Mouse (Mus musculus): ENCODE results near the gene Tnfsf10.
"Not testable (repeated sequence)": the region's sequence is repeated elsewhere in the genome, so short reads cannot be mapped to it uniquely, and the experiment has no call there.

Tnfsf10 gene

DNA sequence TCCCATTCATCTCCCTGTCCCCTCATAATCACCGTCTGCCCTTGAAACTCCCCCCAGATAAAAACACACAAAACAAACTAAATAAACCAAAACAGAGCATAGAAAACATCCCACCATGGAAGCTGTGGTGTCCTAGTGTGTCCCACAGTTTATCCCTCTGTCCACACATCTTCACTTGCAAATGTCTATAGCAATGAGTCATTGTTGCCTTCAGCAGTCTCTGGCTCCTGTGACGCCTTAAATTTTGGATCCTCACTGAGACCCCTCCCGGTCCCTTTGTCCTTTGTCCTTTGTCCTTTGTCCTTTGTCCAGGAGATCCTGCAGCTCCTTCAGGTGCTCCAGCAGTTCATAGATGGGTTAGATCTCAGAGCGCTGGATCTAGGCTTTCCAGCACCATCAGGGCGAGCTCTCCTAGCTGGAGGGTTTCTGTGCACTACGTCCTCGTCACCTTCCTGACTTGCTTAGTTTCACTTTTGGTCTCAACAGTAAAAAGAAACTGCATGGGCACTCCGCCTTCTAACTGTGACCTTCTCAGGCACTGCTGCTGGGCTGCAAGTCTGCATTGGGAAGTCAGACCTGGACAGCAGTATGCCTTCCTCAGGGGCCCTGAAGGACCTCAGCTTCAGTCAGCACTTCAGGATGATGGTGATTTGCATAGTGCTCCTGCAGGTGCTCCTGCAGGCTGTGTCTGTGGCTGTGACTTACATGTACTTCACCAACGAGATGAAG, at the start of gene Tnfsf10:
Gene Tnfsf10 (plus strand): TSS at position 470 of the 729 bp plus-strand sequence.
- no peak for DNase-seq (ENCODE audit: low spot score)

DNA sequence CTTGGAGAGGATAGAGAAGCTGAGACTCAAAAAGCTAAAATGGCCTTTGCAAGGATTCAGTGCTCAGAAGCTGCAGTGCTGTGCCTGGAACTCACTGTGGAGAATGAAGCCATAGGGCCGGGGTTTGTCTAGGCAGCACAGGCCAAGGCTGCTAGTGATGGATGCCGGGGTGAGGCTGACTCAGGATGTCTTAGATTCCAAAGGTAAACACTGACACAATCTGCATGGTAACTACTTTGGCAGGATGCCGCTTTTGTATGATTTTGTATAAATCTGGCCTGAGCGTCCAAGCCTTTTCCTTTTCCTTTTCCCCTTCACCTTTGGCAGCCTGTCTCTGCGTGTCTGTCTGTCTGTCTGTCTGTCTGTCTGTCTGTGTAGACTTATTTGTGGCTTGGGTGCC, 49.5 kb upstream of the Tnfsf10 start:
- no peak for DNase-seq (ENCODE audit: low spot score)

DNA sequence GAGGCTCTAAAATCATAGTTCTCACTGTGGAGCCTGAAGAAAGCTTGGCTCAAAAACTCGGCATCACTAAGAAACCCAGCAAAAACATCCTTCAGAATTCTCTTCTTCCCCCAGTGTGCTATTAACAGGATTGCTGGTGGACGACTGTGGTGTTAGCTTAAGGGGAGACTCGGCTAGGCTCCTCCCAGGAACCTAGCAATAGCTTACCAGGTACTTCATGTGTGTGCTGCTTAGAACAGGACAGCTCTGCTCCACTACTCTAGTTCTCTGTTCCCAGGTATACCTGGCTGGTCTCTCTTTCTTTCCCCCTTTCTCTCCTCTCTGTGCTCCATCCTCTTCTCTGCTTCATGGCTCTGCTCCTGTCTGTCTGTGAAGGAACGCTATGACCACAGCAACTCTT, 48.9 kb upstream of the Tnfsf10 start:
- no peak for DNase-seq (ENCODE audit: low spot score)

DNA sequence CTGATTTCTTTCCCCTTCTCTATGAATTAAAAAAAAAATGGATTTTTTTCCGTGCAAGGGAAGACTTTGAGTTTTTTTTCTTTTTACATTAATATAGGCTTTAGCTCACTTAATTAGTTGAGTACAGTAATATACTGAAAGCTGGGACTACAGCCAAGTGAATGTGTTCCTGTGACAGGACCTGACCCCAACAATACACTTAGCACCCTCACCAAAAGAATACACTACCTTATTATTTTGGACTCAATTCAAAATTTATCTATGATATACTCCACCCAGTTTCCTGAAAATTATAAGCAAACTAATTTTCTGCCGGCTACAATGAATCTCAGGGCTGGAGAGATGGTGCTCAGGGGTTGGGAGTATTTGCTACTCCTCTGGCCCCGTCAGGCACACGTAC, 47.7 kb upstream of the Tnfsf10 start:
- no peak for DNase-seq (ENCODE audit: low spot score)

DNA sequence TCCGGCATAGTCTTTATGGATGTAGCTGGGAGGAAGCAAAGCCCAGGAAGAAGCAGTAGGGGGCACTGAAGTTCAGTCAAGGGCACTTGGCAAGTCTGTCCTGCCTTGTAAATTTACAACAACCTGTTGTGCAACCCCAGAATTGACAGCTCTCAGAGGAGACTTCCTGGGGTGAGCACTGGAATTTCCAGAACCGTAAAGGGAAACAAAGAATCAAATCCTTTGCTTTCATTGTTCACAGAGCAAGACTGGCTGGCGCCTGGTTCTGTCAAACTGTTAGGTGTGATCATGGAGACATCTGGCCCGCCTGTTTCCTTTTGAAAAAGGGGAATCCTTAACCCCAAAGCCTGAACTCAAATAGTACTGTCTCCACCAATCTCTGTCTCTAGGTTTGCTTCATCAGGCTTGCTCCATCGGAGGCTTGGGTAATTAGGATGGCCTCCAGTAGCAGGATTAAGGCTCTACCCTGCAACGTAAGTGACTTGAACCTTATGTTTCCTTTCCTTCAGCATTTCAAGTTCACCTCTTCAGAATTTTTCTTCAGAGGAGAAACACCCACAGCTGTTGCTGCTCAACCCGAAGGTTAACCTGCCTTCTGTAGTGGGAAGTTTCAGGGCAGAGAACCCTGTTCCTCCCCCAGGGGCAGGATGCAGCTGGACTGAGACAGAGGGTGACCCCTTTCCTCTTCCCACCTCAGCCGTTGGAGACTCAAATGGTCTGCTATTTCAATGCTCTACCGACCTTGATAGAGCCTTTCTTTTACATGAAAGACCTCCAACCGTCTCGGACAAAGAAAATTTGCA, 46.5 kb upstream of the Tnfsf10 start:
- peak; percentile 41 for DNase-seq (ENCODE audit: low spot score)

DNA sequence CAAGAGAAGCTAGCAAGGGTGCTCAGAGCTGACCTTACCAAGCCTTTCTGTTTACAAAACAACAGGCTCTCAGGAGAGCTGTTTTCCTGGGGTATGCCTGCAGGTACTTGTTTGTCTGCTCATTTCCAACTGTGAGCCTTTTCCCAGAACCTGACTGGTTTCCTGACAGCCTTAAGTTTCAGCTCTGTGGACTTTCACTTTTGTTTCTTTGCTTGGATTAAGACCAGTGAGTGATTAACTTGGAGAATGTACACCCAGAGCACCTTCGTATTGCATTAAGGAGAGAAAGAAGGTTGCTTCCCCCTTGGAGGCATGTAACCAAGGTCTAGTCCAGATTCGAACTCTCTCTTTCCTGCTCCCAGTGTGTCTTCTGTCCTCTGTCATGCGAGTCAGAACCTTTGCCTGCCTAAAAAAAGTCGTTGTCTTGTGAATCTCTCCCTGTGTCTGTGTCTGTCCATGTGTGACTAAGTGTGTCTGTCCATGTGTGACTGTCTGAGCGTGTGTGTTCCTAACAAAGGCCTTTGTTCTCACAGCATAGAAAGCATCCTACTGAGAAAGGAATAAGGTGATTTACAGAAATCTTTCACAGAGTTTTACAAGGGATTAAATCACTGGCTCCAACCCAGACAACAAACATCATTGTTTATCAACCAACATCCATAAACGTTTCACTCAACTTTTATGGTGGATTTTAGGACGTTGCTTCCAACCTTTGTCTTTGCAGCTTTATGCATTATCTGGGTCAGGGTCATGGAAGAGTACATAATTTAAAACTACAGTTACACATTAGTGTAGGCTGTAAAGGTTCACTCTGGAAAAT, 43.7 kb upstream of the Tnfsf10 start:
- peak; percentile 50 for DNase-seq (ENCODE audit: low spot score)

DNA sequence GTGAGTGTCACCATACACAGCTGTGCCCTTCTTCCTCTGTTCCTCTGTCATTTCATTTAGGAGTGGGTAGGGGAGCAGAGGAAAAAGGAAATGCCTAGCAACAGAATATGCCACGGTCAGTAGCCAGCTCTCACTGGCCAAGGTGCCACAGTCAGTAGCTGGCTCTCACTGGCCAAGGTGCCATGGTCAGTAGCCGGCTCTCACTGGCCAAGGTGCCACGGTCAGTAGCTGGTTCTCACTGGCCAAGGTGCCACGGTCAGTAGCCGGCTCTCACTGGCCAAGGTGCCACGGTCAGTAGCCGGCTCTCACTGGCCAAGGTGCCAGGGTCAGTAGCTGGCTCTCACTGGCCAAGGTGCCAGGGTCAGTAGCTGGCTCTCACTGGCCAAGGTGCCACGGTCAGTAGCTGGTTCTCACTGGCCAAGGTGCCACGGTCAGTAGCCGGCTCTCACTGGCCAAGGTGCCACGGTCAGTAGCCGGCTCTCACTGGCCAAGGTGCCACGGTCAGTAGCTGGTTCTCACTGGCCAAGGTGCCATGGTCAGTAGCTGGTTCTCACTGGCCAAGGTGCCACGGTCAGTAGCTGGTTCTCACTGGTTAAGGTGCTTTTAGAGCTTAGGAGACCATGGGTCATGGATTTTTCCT, 37.4 kb upstream of the Tnfsf10 start:
- DNase-seq (ENCODE audit: low spot score): not testable (repeated sequence)

DNA sequence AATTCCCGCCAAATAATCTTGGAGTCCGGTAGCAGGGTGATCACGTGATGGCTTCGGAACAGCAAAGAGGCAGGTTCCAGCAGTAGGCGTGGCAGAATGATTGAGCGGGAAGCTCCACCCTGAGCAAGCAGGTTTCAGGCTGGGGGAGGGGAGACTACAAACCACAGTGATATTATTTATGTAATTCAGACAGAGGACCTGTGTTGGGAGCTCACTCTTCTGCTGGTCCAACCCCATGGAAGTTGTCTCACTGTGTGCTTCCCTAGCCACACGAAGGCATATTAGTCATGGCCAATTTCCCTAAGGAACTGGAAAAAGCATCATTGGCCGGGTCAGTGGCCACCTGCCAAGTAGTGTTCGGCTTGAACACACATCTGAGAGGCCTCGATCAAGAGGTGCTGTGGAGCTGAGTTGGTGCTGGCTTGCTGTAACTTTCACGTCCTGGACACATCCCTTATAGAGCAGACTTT, 36.5 kb upstream of the Tnfsf10 start:
- no peak for DNase-seq (ENCODE audit: low spot score)

DNA sequence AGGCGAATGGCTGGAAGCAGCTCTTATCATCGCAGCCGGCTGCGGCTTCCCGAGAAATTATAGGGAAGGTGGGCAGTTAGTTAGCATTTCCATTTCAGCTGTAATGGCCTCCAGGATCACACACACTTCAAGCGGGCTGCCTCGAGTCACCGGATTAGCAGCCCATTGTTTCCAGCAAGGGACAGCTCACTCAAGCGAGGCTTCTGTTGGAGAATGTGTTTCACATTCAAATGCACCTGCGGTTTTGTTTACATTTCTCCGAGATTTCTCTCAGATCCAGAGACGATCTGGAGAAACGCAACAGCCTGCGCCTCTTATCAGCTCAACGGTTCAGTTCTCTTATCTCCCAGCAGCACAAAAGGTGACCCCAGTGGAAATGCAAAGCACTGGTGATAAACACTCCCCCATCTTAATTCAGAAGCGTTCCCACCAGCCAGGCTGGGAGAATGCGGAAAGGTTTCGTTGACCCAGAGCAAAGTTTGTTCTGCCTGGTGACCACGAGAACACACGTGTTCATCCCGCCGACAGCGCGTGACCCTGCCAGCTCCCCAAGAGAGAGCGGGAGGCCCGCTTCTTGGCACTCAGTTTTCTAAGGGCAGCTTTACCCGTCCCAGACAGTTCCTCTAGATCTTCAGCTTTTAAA, 33.6 kb upstream of the Tnfsf10 start:
- DNase-seq (ENCODE audit: low spot score): peak; percentile 53

DNA sequence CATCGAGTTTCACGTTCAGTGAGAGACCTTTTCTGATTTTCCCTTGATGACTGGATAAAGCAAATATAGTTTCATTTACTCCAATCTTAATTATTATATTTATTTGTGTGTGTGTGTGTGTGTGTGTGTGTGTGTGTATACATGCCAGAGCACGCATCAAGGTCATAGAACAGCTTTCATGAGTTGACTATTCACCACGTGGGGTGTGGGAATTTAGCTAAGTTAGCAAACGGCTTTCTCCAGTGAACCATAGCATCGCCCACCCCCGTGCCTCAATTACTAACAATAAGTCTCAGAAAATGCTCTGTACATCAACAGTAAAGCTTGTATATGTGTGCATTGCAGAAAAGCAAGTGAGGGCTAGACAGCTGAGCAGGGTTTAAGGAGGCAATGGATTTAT, 33.0 kb upstream of the Tnfsf10 start:
- DNase-seq (ENCODE audit: low spot score): no peak

DNA sequence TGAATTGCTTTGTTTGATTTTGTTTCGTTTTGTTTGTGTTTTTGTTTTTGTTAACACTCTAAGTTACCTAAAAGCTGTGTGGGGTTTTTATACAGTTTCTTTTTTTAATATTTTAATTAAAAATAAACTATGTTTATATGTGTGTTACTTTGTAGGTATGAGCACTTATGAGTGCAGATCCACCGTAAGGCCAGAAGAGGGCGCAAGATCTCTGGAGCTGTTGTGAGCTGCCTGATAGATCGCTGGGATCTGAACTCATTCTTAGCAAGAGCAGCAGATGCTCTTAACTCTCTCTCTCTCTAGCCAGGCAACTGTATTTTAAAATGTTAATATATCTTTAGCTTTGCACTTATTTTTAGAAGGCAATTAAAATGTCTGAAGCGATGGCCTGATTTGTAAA, 32.6 kb upstream of the Tnfsf10 start:
- DNase-seq (ENCODE audit: low spot score): no peak

DNA sequence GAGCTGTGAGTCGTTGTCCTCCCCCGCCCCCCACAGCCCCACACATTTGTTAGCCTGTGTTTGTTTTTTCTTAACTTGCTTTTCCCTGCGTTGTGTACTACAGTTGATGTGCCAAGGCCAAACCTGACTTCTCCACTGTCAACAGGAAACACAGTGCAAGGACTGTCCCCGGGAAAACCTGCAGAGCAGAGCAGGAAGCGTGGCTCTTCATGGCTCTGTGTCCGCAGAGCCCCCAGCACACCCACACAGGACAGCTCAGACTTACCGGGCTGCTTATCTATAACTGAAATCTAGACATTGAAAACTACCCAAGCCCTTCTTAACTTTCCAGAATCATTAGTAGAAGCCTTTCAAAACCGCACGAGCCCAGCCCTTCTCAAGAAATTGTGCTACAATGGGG, 31.8 kb upstream of the Tnfsf10 start:
- DNase-seq (ENCODE audit: low spot score): no peak

DNA sequence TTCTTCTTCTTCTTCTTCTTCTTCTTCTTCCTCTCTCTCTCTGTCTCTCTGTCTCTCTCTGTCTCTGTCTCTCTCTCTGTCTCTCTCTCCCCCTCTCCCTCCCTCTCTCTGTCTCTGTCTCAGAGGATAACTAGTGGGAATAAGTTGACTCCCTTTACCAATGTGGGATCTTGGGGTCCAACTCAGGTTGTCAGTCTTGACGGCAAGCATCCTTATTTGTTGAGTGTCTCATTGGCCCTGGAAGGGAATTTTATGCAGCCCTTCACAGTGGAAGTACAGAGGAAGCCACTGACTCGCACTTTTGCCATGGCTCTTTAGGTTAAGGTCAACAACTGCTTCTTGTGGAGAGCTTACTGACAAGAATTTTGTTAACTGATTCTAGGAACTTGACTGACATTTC, 28.5 kb upstream of the Tnfsf10 start:
- no peak for DNase-seq (ENCODE audit: low spot score)

DNA sequence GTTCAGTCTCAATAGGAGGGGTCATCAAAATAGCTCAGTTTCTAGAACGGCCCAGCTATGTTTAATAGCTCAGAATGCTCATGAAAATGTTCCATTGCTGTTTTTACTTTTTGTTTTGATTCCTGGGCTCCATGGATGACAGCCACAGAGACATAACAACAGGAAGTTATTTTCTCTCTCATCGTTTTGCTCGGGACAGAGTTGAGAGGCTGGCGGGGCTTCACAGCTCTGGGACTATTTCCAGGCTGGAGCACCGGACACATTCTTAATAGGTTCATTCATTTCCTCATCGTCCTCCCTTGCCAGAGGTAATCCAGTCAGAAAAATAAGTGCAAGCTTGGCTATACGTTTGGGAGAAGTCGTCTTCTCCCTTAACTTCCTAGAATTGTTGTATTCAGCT, 27.9 kb upstream of the Tnfsf10 start:
- no peak for DNase-seq (ENCODE audit: low spot score)

DNA sequence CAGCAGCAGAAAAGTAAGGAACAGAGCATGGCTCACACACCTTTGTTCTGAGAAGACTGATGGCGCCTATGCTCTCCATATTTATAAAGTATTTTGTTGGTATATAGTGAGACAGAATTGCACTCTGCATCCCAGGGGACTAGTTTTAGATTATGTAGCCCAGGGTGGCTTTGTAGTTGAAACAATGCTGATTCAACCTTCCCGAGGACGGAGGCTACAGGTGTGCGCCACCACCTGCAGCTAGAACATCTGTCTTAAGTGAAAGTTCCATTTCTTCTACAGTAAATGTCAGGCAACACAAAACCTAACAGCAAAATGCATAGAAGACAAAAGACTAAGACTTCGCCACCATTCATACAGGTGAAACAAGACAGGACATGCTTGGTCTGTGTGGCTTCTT, 26.5 kb upstream of the Tnfsf10 start:
- DNase-seq (ENCODE audit: low spot score): no peak

DNA sequence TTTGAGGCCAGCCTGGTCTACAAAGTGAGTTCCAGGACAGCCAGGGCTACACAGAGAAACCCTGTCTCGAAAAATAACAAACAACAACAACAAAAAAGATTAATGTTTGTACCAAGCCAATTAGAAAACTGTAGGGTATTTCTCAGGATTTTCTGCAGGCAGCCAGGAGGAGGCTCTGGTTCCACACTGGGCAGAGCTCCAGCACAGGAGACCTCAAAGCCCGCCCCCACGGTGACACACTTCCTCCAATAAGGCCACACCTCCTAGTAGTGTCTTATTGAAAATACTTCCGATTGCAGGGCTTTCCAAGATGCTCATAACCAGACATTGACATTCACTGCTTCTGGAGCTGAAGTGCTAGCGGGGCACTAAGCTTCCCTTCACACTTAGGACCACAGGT, 25.9 kb upstream of the Tnfsf10 start:
- DNase-seq (ENCODE audit: low spot score): not testable (repeated sequence)

DNA sequence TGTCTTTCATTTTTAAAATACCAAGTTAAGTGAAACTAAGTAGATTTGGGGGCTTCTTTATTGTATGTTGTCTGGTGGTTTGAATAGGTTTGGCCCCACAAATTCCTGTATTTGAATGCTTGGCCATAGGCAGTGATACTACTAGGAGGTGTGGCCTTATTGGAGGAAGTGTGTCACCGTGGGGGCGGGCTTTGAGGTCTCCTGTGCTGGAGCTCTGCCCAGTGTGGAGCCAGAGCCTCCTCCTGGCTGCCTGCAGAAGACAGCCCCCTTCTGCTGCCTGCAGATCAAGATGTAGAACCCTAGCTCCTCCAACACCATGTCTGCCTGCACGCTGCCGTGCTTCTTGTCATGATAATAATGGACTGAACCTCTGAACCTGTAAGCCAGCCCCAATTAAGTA, 25.4 kb upstream of the Tnfsf10 start:
- not testable (repeated sequence) for DNase-seq (ENCODE audit: low spot score)

DNA sequence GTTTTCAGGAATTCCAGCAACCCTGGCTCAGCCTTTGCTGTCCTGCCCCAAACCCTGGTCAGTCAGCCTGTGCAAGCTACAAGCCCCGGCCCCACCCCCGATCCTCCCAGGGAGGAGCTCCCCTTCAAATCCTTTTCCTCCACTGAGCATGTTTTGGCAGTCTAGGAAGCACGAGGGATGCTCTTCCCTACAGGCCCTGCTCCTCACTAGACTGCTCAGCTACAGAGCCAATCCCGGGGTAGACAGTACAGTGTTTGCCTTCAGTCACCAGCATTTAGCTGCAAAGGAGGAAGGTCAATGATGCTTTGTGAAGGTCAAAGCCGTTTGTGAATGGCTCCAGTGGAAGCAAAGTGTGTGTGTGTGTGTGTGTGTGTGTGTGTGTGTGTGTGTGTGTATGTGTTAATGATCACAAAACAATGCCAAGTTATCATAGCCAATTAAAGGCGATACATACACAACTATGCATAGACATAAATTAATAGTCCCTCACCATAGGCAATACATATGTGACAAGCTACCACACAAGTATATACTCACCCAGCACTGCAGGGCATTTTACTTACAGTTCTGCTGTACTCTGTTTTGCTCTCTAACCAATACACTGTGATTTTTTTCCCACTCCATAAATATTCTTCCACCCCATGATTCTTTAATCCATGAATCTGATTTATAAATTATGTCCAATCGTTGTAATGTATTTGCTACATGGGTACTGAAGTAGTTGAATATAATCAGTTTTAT, 23.0 kb upstream of the Tnfsf10 start:
- no peak for DNase-seq (ENCODE audit: low spot score)

DNA sequence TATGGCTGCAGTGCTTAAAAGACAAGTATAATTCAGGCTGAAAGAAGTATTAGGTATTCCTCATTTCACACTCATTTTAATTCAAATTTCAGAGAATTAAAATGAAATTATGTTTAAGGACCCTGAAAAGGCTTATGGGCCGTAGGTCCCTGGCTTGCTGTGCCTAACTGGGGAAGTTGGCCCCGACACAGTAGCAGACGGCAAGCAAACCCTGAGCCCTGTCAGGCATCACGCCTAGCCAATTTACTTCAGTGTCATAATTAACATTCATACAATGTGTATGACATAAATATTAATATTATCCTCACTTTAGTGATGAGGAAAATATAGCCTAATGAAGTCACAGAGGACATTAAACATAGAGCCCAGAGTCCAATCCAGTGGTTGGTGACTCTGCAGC, 16.4 kb upstream of the Tnfsf10 start:
- DNase-seq (ENCODE audit: low spot score): no peak

DNA sequence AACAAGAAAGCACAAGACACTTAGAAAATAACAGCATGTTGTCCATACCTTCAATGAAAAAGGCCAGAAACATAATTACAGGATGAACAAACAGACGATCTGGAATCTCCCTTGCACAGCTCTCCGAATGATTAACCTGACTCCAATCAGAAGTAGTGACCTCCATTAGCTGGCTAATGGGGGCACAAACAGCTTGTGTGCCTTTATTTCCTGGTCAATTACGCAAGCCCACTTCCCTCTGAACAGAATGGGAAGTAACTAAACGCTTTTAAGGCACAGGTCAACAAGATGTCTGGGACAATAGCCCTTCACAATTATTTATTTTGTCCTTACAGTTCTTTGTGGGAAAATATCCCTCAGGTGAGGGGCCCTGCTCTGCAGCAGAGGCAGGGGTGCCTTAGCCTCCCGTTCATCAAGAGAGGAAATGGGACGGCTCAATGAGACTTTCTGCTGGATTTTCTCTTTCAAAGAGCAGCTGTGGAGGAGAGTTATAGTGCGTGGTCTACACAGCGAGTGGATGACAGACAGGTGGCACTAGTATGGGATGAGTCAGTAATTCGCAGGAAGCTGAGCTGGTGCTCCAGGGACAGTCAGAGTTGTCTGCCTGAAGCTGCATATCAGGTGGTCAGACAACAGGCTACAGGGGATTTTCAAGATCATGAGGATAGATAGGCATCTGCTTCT, 14.3 kb upstream of the Tnfsf10 start:
- no peak for DNase-seq (ENCODE audit: low spot score)

Measured in yolk sac, embryonic 10.5 days (tissue).